Mouse (Mus musculus) lung, adult 2 months (tissue): Measurements from ENCODE around the gene Elmsan1.

ENCODE experiments used
- CTCF ChIP-seq: fragments of 200-500 bp; IDR thresholded peaks from 2 replicates; pipeline ENCODE4 v1.5.1; 2011; ENCODE audit warnings: mild to moderate bottlenecking, low read length, control low read depth; ENCODE audit not compliant: insufficient read depth
- POLR2A ChIP-seq: fragments of 200-500 bp; IDR thresholded peaks from 2 replicates; pipeline ENCODE4 v1.6.1; 2011; ENCODE audit warnings: low read depth, mild to moderate bottlenecking, control low read depth, low read length, borderline replicate concordance; ENCODE audit errors: extremely low read depth

DNA sequence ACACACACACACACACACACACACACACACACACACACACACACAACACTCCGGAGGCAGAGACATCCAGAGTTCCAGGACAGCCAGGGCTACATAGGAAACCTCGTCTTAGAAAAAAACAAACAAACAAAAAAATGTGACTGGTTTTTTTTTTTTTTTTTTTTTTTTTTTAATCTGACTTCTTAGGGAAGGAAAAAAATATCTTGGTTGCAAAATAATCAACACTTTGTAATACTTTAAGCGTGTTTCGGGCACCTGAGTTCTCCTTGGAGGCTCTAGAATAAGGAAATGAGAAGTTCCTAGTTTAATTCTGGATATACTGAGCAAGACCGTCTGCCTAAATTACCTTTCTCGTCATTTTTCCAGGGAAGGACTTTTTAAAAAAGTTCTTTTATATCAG, 105.0 kb downstream of the Elmsan1 start:
- TF ChIP-seq CTCF (no peak), POLR2A (no peak)
